Mouse (Mus musculus) Patski (cell line): ENCODE measurements at regions not wholly inside any gene's neighbourhood (a gene's known extent, or its start where the extent isn't known, plus 50 kb on each side); places are given as distances from the start of the nearest gene placed in this dataset.

Experiments
- ATAC-seq: fragments of 100-300 bp; one replicate; pipeline ENCODE4 v1.8.0; 2021
- CTCF ChIA-PET: fragments of 350-600 bp; sonication (Branson Sonifier 250); formaldehyde crosslinking; loops from one replicate; lab custom pipeline; 2022; ENCODE audit warnings: inconsistent platforms; lab: Charles Lee
- POLR2A ChIA-PET: fragments of 350-600 bp; sonication (Branson Sonifier 250); formaldehyde crosslinking; loops from one replicate; lab custom pipeline; 2022; ENCODE audit warnings: antibody characterized with exemption, inconsistent platforms; lab: Charles Lee
- DNase-seq: peaks from one replicate; pipeline ENCODE4 v3.0.0-alpha.2; 2011; ENCODE audit warnings: low read depth, low spot score
- H3K27me3 ChIP-seq: fragments of 371-371 bp; one replicate; pipeline ENCODE4 v1.5.1; 2021
- CTCF ChIP-seq: fragments of 100-300 bp; IDR thresholded peaks from one replicate; pipeline ENCODE4 v1.5.1; 2021
- in situ Hi-C: fragments of 300-500 bp; cut with MboI; formaldehyde crosslinking; loops from 3 replicates; pipeline ENCODE4 v1.11.1; 2018; ENCODE audit warnings: low pct_unique_long_range_greater_than_20kb, mixed read lengths

DNA sequence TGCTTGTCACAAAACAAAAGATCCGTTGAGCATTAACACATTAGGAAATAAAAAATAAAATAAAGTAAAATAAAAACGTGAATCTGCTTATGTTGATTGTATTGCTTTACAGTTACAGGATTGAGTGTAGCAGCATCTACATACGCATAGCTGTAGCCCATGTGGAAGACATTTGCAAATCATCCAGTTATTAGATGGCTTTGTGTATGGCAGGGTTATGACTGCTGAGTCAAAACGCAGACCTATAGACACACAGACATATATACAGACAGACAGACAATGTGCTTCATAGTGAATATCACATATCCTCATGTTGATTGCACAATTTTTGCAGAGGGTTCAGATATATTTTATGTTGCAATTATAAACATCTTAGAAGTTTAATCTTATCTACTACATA is 64.5 kb downstream of the Gm11146 start:
- ATAC-seq (no peak), DNase-seq (no peak)
- in situ Hi-C loops: loop anchor here (25.0 kb wide), 2 partner anchors 450 to 625 kb away; no protein-coding TSS in a partner anchor
- POLR2A ChIA-PET: no interaction called here
- H3K27me3 ChIP-seq: no peaks in the 10 kb centered on the region
- CTCF ChIA-PET: interaction anchor here (2.3 kb wide), 1 partner anchor 9 kb away, joined by 8 read pairs; no protein-coding TSS in a partner anchor
- no peak for TF ChIP-seq CTCF

DNA sequence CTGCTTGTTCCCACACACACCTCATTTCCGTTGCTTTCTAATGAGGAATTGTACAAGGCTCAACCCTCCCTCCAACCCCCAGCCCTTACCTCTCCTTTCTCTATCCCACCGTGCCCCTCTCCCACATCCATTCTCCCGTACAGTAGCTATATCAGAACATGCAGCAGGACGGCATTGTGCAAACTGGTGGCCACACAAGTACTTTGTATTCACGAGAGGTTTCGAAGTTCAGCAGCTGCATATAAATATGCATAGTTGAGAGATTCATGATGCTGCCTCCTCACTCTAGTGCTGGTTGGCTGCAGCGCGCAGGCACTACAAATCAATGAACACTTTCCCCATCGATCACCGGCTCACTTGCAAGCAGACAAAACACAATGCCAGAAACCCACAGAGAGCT is 65.1 kb downstream of the Gm11146 start:
- ATAC-seq: no peak
- DNase-seq: no peak
- in situ Hi-C loops: loop anchor here (25.0 kb wide), 2 partner anchors 451 to 626 kb away; no protein-coding TSS in a partner anchor

DNA sequence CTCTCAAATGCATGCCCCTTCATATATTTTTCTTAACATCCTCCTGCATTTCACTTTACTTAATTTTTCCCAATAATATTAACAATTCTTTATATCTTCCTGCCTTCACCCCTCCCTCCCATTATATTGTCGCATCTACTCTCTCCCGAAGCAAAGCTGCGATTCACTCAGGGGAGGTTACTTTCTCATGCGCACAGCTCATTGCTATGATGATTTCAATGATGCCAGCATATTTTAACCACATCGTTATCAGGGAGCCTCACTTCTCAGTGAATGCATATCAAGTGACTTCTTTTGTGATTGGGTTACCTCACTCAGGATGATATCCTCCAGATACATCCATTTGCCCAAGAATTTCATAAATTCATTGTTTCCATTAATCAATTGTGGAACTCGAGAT is 65.6 kb downstream of the Gm11146 start:
- DNase-seq (no peak), ATAC-seq (no peak)
- POLR2A ChIA-PET: no interaction called here
- in situ Hi-C loops: loop anchor here (25.0 kb wide), 2 partner anchors 451 to 626 kb away; no protein-coding TSS in a partner anchor
- H3K27me3 ChIP-seq: no peaks in the 10 kb centered on the region
- CTCF ChIA-PET: interaction anchor here (2.3 kb wide), 1 partner anchor 10 kb away, joined by 8 read pairs; no protein-coding TSS in a partner anchor
- no peak for TF ChIP-seq CTCF

More for the DNA sequence above, 65.1 kb downstream of the Gm11146 start:
- POLR2A ChIA-PET: no interaction called here
- CTCF ChIA-PET: interaction anchor here (2.3 kb wide), 1 partner anchor 9 kb away, joined by 8 read pairs; no protein-coding TSS in a partner anchor
- H3K27me3 ChIP-seq: no peaks in the 10 kb centered on the region
- TF ChIP-seq CTCF: no peak

DNA sequence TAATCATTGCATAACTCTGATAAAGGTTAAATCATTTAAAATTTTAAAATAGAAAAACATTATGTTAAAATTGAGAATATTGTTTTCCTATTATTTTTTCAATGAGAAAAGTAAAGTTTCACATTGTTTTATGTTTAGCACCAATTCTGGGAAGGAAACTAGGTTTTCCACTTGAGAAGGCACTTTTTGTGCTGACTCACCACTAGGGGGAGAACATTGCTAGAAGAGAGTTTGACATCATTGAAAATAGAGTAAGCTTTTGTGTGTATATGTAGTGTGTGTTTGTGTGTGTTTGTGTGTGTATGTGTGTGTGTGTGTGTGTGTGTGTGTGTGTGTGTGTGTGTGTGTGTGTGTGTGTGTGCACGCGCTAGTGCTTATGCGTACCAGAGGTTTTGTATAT is 66.9 kb downstream of the Gm11146 start:
- ChIA-PET POLR2A (no interaction called here), CTCF (interaction anchor here (0.6 to 1.6 kb wide), 5 partner anchors 10 to 867 kb away, joined by 3 to 7 read pairs (median 3); no protein-coding TSS in a partner anchor)
- in situ Hi-C loops: loop anchor here (25.0 kb wide), 2 partner anchors 452 to 627 kb away; no protein-coding TSS in a partner anchor
- ATAC-seq (no peak), DNase-seq (no peak)
- peak; percentile 47 for TF ChIP-seq CTCF
- H3K27me3 ChIP-seq: no peaks in the 10 kb centered on the region

DNA sequence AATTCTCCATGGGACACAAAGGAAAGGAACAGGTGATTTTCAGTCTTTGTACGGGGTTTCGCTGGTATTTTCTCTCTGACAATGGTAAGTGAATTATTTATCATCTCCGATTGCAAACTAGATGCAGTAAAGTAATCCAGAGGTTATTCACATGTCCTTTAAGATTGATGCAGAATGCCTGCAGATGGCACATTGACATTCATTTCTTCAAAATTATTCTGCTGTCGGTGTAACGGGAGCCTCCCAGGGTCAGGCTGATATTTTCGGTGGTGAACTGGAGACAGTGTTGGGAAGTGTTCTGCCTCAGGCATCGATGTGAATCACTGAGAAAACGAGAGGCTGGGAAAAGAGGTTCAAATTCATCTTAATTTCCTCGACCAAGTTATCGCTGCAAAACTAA is 70.3 kb downstream of the Gm11146 start:
- TF ChIP-seq CTCF: no peak
- POLR2A ChIA-PET: no interaction called here
- H3K27me3 ChIP-seq: no peaks in the 10 kb centered on the region
- no peak for ATAC-seq
- no peak for DNase-seq
- CTCF ChIA-PET: no interaction called here
- in situ Hi-C loops: loop anchor here (25.0 kb wide), 2 partner anchors 456 to 631 kb away; no protein-coding TSS in a partner anchor

DNA sequence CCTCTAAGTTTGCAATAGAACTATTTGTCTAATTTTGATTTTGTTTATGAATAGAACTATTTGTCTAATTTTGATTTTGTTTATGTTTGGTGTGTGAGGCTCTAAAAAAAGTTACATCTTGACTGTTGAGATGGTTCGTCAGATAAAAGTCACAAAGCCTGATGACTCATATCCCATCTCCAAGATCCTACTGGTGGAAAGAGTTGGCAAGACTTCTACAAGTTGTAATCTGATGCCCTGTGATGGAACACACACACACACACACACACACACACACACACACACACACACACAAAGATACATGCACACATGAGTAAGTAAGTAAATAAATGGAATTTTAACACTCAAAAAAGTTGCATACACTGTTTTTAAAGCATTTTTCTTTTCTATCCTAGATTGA is 73.9 kb downstream of the Gm11146 start:
- DNase-seq: no peak
- ChIA-PET POLR2A (no interaction called here), CTCF (interaction anchor here (1.1 kb wide), 1 partner anchor 84 kb away, joined by 3 read pairs; no protein-coding TSS in a partner anchor)
- no peaks in the 10 kb centered on the region for H3K27me3 ChIP-seq
- TF ChIP-seq CTCF: no peak
- ATAC-seq: no peak
- in situ Hi-C loops: loop anchor here (25.0 kb wide), 2 partner anchors 459 to 634 kb away; no protein-coding TSS in a partner anchor

DNA sequence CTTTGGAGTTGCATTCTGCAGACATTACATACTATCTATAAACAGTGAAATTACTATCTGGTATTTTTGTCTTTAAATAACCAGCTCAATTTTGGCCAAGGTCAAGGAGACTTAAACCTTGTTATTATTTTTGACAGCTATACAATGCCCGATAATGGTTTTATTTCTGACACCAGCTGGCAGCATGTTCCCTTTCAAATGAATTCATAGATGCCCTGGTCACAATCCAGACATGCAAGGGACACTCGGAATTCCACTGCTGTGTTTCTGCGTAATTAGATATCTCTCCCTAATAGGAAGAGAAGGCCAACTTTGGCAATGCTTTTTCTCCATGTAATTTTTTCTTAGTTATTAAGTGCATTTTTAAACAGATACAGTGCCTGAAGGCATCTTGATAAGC is 87.3 kb downstream of the Gm11146 start:
- no peaks in the 10 kb centered on the region for H3K27me3 ChIP-seq
- no peak for ATAC-seq
- no peak for DNase-seq
- ChIA-PET CTCF (no interaction called here), POLR2A (no interaction called here)
- no peak for TF ChIP-seq CTCF
- in situ Hi-C loops: no loop called here

DNA sequence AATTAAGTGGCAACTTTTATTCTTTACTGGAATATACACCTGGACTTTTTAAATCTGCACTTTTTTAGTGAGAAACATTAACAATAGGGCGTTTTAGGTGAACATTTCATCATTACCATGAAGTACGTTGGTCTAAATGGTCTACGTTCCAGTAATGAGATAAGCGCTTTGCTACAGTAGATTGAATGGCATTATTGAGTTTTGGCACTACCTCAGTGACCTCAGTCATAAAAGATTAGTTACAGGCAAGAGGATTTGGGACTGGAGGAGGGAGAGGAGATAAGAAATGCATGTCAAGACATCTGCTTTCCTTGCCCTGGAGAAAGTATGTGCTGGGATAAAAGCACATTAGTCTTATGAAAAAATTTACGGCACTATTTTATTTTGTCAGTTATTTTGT is 98.3 kb downstream of the Gm11146 start:
- TF ChIP-seq CTCF: no peak
- DNase-seq (no peak), ATAC-seq (no peak)
- POLR2A ChIA-PET: no interaction called here
- no peaks in the 10 kb centered on the region for H3K27me3 ChIP-seq
- in situ Hi-C loops: no loop called here
- CTCF ChIA-PET: no interaction called here

DNA sequence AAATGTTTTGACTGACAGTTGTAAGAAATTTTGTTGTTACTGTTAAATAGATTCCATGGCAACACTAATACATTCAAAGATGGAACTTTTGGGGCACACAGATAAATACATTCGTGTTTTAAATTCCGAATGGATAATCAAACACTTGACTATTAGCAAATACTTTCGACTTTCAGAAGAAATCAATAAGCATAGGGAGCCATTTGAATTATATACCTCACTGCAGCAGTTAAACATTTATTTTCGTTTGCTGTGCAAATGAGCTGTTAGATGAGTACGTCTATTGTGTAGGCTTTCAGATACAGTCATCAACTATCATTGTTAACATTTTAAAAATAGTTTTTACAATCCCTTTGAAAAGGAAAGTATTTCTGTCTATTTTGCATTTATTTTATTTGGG is 99.0 kb downstream of the Gm11146 start:
- H3K27me3 ChIP-seq: no peaks in the 10 kb centered on the region
- DNase-seq (no peak), ATAC-seq (no peak)
- in situ Hi-C loops: no loop called here
- ChIA-PET CTCF (no interaction called here), POLR2A (no interaction called here)
- TF ChIP-seq CTCF: no peak

DNA sequence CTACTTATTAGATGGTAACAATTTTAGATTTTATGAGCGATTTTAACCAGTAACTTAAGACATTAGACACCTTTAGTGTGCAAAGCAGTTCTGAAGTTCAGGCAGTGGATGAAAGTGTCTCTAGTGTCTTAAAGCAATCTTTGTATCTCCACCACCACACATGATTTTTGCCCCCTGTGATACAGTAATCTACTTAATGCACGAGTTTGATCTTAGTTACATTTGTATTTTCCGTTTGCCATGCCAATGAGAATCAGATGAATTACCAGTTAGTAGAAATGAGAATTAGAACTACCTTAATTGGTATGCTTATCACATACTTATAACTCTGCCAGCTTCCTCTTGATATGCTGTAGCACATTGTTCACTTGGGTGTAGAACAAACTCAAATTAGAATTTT is 99.9 kb downstream of the Gm11146 start:
- in situ Hi-C loops: no loop called here
- CTCF ChIA-PET: no interaction called here
- POLR2A ChIA-PET: no interaction called here
- ATAC-seq: no peak
- no peak for DNase-seq
- no peaks in the 10 kb centered on the region for H3K27me3 ChIP-seq
- no peak for TF ChIP-seq CTCF

DNA sequence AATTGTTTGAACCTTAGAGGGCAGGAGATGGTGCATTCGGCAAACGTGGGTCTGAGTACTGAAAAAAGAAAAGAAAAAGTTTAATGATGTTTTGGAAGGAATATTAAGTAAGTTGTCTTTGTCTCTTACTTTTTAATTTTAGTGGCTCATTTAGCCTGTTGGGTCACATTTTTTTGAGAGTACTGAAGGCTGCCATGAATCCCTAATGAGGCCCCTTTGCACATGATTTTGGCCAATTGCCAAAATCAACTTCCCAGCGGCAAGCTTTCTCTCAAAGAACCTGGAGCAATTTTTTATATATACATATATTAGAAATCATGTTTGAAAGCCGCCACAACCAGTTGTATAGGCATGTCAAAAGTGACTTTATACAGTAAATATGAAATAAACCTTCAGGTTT is 100.9 kb downstream of the Gm11146 start:
- ATAC-seq: peak; percentile 17
- ChIA-PET CTCF (no interaction called here), POLR2A (no interaction called here)
- no peak for TF ChIP-seq CTCF
- no peaks in the 10 kb centered on the region for H3K27me3 ChIP-seq
- in situ Hi-C loops: no loop called here
- no peak for DNase-seq

DNA sequence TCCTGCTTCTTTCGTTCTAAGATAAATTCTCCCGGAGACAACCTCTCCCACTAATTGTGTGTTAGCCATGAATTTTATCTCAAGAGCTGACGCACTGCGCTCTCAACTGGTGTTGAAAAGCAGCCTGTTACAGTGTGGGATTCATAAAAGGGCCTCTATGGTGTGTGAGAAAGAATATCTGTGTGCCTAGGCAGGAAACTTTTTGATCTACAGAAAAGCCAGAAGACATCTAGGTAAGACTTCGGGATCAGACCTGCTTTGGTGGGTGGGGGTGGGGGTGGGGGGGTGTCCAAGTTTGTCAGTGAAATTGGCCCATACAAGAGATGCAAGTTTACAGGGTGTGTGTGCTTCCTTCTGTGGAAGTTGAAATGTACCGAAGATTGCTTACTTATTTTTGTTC is 101.5 kb downstream of the Gm11146 start:
- H3K27me3 ChIP-seq: no peaks in the 10 kb centered on the region
- TF ChIP-seq CTCF: no peak
- peak; percentile 67 for ATAC-seq
- in situ Hi-C loops: no loop called here
- ChIA-PET CTCF (interaction anchor here (0.8 kb wide), 1 partner anchor 82 kb away, joined by 3 read pairs; no protein-coding TSS in a partner anchor), POLR2A (no interaction called here)
- DNase-seq: no peak
